Mouse (Mus musculus): ENCODE measurements around the gene Mpp6.

The Mpp6 gene

GRCm38 (mm10) chr6:50225232-50225631 lies 115.2 kb downstream of the Mpp6 start:
- no peak for DNase-seq (ENCODE audit: low read depth)

- no peak for DNase-seq (ENCODE audit: low read depth)
These were observed 118.1 kb downstream of the Mpp6 start for GRCm38 (mm10) chr6:50228180-50228579.

- DNase-seq (ENCODE audit: low read depth): no peak
These were observed 121.2 kb downstream of the Mpp6 start for GRCm38 (mm10) chr6:50231288-50231687.

- no peak for DNase-seq (ENCODE audit: low read depth)
These were observed 122.9 kb downstream of the Mpp6 start for GRCm38 (mm10) chr6:50232984-50233383.

- DNase-seq (ENCODE audit: low read depth): no peak
These were observed 127.9 kb downstream of the Mpp6 start for GRCm38 (mm10) chr6:50237963-50238362.

GRCm38 (mm10) chr6:50239902-50240301 lies 129.9 kb downstream of the Mpp6 start:
- no peak for DNase-seq (ENCODE audit: low read depth)

GRCm38 (mm10) chr6:50240437-50240836 lies 130.4 kb downstream of the Mpp6 start:
- no peak for DNase-seq (ENCODE audit: low read depth)

GRCm38 (mm10) chr6:50244126-50244525 lies 134.1 kb downstream of the Mpp6 start:
- DNase-seq (ENCODE audit: low read depth): no peak

GRCm38 (mm10) chr6:50244967-50245366 lies 134.9 kb downstream of the Mpp6 start:
- DNase-seq (ENCODE audit: low read depth): no peak

- no peak for DNase-seq (ENCODE audit: low read depth)
These were observed 137.3 kb downstream of the Mpp6 start for GRCm38 (mm10) chr6:50247356-50247755.

GRCm38 (mm10) chr6:50247791-50248190 lies 137.8 kb downstream of the Mpp6 start:
- DNase-seq (ENCODE audit: low read depth): no peak
